Mouse (Mus musculus): ENCODE results near the gene Atp6v0d1.

The Atp6v0d1 gene

GRCm38 (mm10) chr8:105542032-105542656 is 23.7 kb downstream of the Atp6v0d1 start:
- DNase-seq (ENCODE audit: low read depth in 1 of 2, low spot score in 2 of 2): no peak

DNA sequence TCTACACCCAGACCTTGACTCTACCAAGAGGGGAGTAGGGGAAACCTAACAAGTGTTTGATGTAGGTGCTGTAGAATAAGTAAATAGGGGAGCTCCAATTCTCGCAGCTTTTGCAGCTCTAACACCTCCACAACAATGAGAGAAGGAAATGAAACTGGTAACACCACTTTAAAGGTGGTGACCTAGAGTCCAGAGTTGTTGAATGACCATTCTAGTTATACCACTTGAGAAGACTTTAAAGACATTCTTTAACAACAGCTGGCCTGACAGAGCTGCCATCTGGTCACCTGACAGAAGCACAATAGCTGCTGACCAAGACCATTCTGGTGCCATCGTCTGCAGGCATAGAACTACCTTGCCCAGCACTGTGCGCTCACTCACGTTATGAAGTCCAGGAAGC is 26.9 kb downstream of the Atp6v0d1 start:
- DNase-seq (ENCODE audit: low read depth in 1 of 2, low spot score in 2 of 2): no peak

- DNase-seq (ENCODE audit: low read depth in 1 of 2, low spot score in 2 of 2): no peak
Measured at GRCm38 (mm10) chr8:105537011-105537677, 28.7 kb downstream of the Atp6v0d1 start.

- DNase-seq (ENCODE audit: low read depth in 1 of 2, low spot score in 2 of 2): no peak
Measured at GRCm38 (mm10) chr8:105536546-105536945, 29.3 kb downstream of the Atp6v0d1 start.

- DNase-seq (ENCODE audit: low read depth in 1 of 2, low spot score in 2 of 2): no peak
Measured at GRCm38 (mm10) chr8:105533892-105534329, 31.9 kb downstream of the Atp6v0d1 start.

GRCm38 (mm10) chr8:105533439-105533838 is 32.4 kb downstream of the Atp6v0d1 start:
- DNase-seq (ENCODE audit: low read depth in 1 of 2, low spot score in 2 of 2): no peak

DNA sequence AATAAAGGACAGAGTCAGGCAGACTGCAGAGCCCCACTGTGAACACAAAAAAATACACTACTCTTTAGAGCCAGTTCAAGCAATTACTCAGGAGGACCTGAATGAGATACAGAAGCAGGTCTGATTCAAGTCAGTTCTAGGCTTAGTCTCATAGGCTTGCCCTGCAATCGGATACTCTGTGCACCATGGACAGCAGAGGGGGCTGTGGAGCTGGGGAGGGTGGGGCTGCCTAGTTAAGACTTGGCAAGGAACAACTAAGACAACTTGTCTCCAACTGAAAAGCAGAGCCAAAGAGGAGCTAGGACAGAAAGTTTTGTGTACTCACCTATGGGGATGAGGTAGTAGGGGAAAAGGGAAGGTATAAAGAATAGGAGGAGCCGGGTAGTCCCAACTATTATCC is 34.1 kb downstream of the Atp6v0d1 start:
- no peak for DNase-seq (ENCODE audit: low read depth in 1 of 2, low spot score in 2 of 2)

- DNase-seq (ENCODE audit: low read depth in 1 of 2, low spot score in 2 of 2): no peak
Measured at GRCm38 (mm10) chr8:105529271-105529670, 36.6 kb downstream of the Atp6v0d1 start.

DNA sequence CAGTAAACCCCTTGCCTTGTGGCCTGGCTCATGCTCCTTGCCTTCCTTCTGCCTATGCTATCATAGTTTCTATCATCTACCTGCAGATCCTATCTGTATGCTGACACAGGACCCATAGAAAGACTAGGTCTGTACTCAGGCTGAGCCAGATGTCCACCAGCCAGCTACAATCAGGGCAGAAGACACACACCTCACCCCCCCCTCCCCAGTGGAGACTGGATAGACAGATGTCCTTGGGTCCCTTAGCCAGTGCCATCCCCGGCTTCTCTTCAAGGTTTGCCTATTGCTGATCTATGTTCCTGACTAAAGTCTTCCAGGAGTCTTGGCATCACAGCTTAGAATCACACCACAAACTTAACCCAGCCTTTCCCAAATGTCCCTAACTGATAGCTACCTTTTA is 37.6 kb downstream of the Atp6v0d1 start:
- no peak for DNase-seq (ENCODE audit: low read depth in 1 of 2, low spot score in 2 of 2)

GRCm38 (mm10) chr8:105527110-105527509 is 38.7 kb downstream of the Atp6v0d1 start:
- DNase-seq (ENCODE audit: low read depth in 1 of 2, low spot score in 2 of 2): no peak

GRCm38 (mm10) chr8:105522890-105523289 is 43.0 kb downstream of the Atp6v0d1 start:
- DNase-seq (ENCODE audit: low read depth in 1 of 2, low spot score in 2 of 2): no peak

- no peak for DNase-seq (ENCODE audit: low read depth in 1 of 2, low spot score in 2 of 2)
Measured at GRCm38 (mm10) chr8:105521995-105522769, 43.7 kb downstream of the Atp6v0d1 start.

DNA sequence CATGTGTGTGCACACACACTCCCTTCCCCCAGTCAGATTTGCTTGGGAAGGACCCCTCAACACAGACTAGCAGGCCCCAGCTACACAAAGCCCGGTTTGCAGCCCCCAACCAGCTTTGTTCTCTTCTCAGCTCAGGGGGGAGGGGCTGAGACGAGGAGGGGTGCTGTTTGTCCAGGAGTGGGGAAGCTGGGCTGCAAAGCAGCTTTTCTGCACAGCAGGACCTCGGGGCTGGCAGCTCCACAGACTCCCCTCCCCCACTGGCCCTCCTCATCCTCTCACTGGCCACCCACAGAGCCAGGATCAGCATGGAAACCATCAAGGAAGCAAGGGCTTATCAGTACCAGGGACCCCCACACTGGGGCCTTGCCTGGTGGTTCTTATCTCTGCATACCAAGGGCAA is 44.8 kb downstream of the Atp6v0d1 start:
- no peak for DNase-seq (ENCODE audit: low read depth in 1 of 2, low spot score in 2 of 2)

DNA sequence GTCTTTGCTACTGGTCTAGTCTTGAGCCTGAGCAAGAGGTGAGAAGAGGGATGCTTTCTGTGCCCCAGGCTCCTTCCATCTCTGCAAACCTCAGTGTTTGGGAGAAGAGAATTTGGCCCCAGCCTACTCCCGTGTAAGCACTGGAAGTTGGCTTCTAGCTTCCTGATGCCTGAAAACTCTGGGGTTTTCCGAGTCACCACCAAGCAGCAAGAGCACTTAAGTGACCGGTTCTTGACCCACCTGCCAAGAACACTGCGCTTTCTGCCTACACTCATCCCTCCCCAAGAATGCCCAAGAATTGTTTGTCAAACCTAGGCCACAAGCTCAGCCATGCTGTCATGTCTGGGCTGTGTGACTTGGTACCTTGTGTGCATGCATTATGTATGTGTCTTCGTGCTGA is 45.3 kb downstream of the Atp6v0d1 start:
- no peak for DNase-seq (ENCODE audit: low read depth in 1 of 2, low spot score in 2 of 2)

DNA sequence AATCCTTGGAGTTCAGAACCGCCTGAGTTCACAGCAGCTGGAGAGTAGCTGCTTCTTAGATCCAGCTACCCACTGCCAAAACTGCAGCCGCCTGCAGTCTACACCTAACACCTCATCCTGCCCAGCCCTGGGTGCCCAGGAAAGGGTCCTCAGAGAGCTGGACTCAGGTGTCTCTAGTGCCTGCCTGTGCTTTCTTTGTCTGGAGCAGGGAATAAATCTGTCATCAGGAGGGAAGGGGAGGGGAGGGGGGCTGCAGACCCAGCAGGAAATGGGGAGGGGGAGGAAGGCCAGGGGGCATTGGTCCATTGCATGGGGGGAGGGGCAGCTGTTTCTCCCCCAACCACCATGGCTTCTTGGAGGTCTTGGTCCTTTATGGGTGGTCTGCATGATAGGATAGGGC is 46.3 kb downstream of the Atp6v0d1 start:
- no peak for DNase-seq (ENCODE audit: low read depth in 1 of 2, low spot score in 2 of 2)

DNA sequence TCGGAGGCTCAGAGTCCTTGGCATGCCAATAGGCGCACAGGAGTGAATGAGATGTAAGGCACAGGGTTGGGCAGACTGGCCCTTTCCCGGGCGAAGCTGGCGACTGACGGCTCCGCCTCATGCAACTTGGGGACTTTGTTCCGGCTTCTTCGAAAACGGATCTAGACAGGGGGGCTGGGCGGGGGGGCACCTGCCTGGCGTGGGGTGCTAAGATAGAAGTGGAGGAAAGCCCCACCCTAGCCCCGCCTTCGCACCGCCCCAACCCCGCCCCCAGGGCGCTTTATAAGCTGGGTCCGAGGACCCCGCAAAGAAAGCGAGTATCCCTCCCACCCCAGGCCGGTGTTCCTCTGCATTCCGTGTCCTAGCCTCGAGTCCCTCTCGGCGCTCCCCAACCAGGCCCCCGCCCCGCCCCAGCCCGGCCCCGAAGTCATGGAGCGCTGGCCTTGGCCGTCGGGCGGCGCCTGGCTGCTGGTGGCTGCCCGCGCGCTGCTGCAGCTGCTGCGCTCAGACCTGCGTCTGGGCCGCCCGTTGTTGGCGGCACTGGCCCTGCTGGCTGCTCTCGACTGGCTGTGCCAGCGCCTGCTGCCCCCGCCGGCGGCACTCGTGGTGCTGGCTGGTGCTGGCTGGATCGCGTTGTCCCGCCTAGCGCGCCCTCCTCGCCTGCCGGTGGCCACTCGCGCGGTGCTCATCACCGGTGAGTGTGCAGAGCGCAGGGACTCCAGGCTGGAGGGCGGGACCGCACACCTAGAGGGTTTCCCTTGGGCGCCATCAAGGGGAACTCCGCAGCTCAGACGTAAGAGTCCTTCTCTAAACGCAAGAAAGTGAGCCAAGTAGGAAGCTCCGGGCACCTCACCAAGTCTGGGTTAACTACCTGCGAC is 47.2 kb downstream of the Atp6v0d1 start, which contains the start of gene Hsd11b2:
Gene Hsd11b2, plus strand, starts transcription at position 320 of the 878 bp plus-strand sequence.
- DNase-seq (ENCODE audit: low read depth in 1 of 2, low spot score in 2 of 2): peak in 1 of 2 experiments; percentile 31

- DNase-seq (ENCODE audit: low read depth in 1 of 2, low spot score in 2 of 2): no peak
Measured at GRCm38 (mm10) chr8:105517346-105517745, 48.5 kb downstream of the Atp6v0d1 start.

GRCm38 (mm10) chr8:105516018-105516645 is 49.7 kb downstream of the Atp6v0d1 start:
- DNase-seq (ENCODE audit: low read depth in 1 of 2, low spot score in 2 of 2): peak in 1 of 2 experiments; percentile 59

- no peak for DNase-seq (ENCODE audit: low read depth in 1 of 2, low spot score in 2 of 2)
Measured at GRCm38 (mm10) chr8:105514656-105515055, 51.2 kb downstream of the Atp6v0d1 start.

- DNase-seq (ENCODE audit: low read depth in 1 of 2, low spot score in 2 of 2): no peak
Measured at GRCm38 (mm10) chr8:105514194-105514593, 51.7 kb downstream of the Atp6v0d1 start.

Data from monocyte, adult 2 months (primary cell).